Mouse (Mus musculus): ENCODE data around the gene Aff3.

DNA sequence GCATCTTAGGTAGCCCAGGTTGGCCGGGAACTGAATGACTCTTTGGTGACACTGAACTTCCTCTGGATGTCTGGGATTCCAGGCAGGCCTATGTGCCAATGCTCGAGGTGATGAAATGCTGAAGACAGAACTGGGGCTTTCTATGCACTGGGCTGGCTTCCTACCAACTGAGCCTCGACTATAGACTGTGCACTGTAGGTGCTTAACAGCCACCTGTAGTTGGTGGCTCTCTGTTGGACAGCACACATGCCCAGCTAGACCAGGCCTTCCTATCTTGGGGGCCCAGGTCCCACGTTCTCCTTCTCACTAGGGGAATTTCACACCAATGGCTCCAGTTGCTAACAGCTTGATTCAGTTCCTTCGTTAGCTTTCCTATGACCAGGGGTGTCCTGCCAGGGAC, 374.9 kb downstream of the Aff3 start:
- TF ChIP-seq CTCF (IDR thresholded peaks at IDR 0.05; ENCODE audit: low read depth): no peak
- TF ChIP-seq EP300 (IDR thresholded peaks at IDR 0.05; ENCODE audit: low read depth): no peak
